Mouse (Mus musculus): ENCODE measurements around the gene Bcl2a1b.
"Not testable (repeated sequence)": the region's sequence is repeated elsewhere in the genome, so short reads cannot be mapped to it uniquely, and the experiment has no call there.

Bcl2a1b gene

DNA sequence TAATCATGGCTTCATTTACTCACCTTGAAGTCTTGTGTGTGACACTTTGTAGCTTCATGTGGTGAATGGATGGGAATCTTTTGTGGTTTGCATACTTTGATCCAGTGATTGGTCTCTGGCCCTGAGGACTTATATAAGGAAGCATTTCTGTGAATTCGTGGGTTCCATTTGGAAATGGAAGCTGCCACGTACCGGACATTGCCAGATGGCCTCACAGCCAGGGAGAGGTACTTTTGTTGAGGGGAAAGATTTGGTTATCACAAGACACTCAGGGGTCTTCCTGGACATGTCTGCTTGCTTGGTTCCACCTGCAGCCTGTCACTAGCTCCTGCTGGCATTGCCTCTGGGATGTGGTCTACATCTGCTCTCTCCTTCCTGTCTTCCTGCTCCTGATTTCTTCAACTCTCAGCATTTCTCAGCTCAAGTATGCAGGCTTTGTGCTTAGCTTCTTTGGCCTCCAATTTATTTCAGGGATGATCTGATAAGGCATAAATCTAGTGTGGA lies 41.6 kb downstream of the Bcl2a1b start:
- not testable (repeated sequence) for DNase-seq (ENCODE audit: low read depth, low spot score)

DNA sequence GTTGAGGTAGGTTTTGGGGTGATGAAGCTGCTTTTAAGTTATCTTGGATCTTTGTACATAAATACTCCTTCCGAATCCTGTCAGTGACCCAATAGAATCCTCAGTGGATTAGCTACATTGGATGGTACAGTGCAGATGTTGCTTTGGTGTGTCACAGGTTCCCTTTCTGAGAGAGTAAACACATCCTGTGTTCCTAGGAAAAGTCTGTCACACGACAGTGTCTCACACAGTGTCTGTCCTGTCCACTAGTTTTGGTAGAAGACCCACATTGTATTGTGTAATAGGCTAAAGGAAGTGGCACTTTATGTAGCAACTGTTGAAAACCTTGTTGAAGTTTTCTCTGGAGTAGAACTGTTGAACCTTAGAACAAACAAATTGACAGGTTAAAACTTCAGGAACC lies 54.4 kb downstream of the Bcl2a1b start:
- DNase-seq (ENCODE audit: low read depth, low spot score), result no peak

GRCm38 (mm10) chr9:89256556-89257335 lies 57.7 kb downstream of the Bcl2a1b start:
- DNase-seq (ENCODE audit: low read depth, low spot score), result no peak
